In the genomic region with DNA sequence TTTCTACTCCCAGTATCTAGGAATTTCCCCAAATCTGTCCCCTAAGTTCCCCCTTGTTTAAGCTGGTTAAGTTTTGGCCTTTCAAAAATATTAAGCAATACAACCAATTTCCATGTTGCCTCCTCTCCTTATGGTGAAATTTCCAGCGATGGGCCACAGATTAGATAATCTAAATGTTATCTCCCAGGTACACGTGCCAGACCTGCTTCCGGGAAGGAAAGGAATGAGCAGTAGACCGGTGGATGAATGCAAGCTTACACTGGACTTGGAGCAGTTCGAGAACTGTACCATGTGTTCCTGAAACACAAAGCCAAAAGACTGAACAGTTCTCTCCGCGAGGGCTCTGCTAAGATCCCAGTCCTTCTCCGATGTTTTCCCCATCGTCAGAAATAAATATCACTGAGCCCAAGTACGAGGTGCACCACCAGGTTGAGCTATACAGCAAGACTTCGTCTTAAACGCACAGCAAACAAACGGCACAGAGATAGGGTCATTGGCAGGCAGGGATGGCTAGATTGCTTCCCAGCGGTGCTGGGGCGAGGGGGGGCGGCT, we compare ENCODE assay signal across 25 mouse cellular contexts. TPM values are rescaled to one million over a fixed set of nuclear protein-coding genes. Genes with fewer than 3 reads are reported as not detected.
A peak's percentile ranks its signal among the peaks of the same experiment; 100 is the strongest.
DNase-seq lines count a peak whose midpoint lies in the region; ATAC-seq and TF ChIP-seq lines count a peak whose summit lies in the region.
"Had no signal": no experiment of that assay in that cellular context is flagged by ENCODE, and none has a peak within 500 bp of the region (broad histone marks: within the 10 kb centered on the region; RNA-seq: fewer than 3 reads in every experiment).

No protein-coding gene starts in this region.

- DNase-seq in gastrocnemius, adult 2 months, result peak; percentile 33
- no peak for DNase-seq in gastrocnemius, postnatal 10 days
- no peak for DNase-seq in hindbrain, embryonic 11.5 days (ENCODE audit: low spot score)
- no peak for DNase-seq in hindbrain, embryonic 10.5 days (ENCODE audit: low spot score)
- DNase-seq in lung, embryonic 14.5 days, result no peak
- no peak for DNase-seq in lung, postnatal 4 days
- DNase-seq: adrenal gland, postnatal 25 days; cerebellum, adult 11-12 months; cerebellum, postnatal 10 days; heart, postnatal 14 days; kidney, adult 2 months; kidney, postnatal 10 days; layer of hippocampus, adult 9-11 months; retina, postnatal 1 day; right cerebral cortex, postnatal 14 days; thymus, postnatal 4 days had no signal

- H3K4me1 ChIP-seq in hindbrain, embryonic 11.5 days (replicated peaks; ENCODE audit: control insufficient read depth, insufficient read depth, low read length), result 0 out of 2 replicates have a peak, but pooled peaks cover 2% of the 10 kb centered on the region
- H3K4me1 ChIP-seq in hindbrain, embryonic 10.5 days (replicated peaks), result peaks cover 40% of the 10 kb centered on the region
- peaks cover 16% of the 10 kb centered on the region for H3K4me1 ChIP-seq in lung, embryonic 14.5 days (ENCODE audit: insufficient read depth)
- peaks cover 38% of the 10 kb centered on the region for H3K4me1 ChIP-seq in liver, embryonic 16.5 days (ENCODE audit: control insufficient read depth, low read depth, low read length)
- peaks cover 39% of the 10 kb centered on the region for H3K4me1 ChIP-seq in kidney, embryonic 15.5 days

- no peaks in the 10 kb centered on the region for H3K27me3 ChIP-seq in hindbrain, embryonic 11.5 days (ENCODE audit: control insufficient read depth, insufficient read depth, low read length)
- H3K27me3 ChIP-seq in hindbrain, embryonic 10.5 days (ENCODE audit: insufficient read depth, poor library complexity, severe bottlenecking), result peaks cover 27% of the 10 kb centered on the region
- H3K27me3 ChIP-seq in lung, embryonic 14.5 days (ENCODE audit: insufficient read depth, low read length), result no peaks in the 10 kb centered on the region
- H3K27me3 ChIP-seq in liver, embryonic 16.5 days (ENCODE audit: control insufficient read depth, insufficient read depth, low read depth, low read length), result peaks cover 9% of the 10 kb centered on the region
- no peaks in the 10 kb centered on the region for H3K27me3 ChIP-seq in kidney, embryonic 15.5 days
- H3K27me3 ChIP-seq: heart, embryonic 12.5 days; neural tube, embryonic 15.5 days had no signal

- no peak for ATAC-seq in hindbrain, embryonic 11.5 days (ENCODE audit: low FRiP score)
- ATAC-seq in lung, embryonic 14.5 days (ENCODE audit: insufficient read depth), result no peak
- no peak for ATAC-seq in liver, embryonic 16.5 days (ENCODE audit: low read depth)
- no peak for ATAC-seq in kidney, embryonic 15.5 days (replicated peaks; ENCODE audit: low FRiP score)
- ATAC-seq: forebrain, embryonic 14.5 days; lung, postnatal 0 days had no signal

- no peak overlapping the region for H3K4me3 ChIP-seq in gastrocnemius, adult 2 months
- H3K4me3 ChIP-seq in hindbrain, embryonic 11.5 days (ENCODE audit: low read depth, low read length), result no peak overlapping the region
- H3K4me3 ChIP-seq in hindbrain, embryonic 10.5 days, result no peak overlapping the region
- no peak overlapping the region for H3K4me3 ChIP-seq in lung, embryonic 14.5 days (ENCODE audit: low read depth, low read length)
- no peak overlapping the region for H3K4me3 ChIP-seq in liver, embryonic 16.5 days (ENCODE audit: low read depth, low read length)
- H3K4me3 ChIP-seq in kidney, embryonic 15.5 days (replicated peaks), result no peak overlapping the region

- no peak for TF ChIP-seq CTCF in gastrocnemius, adult 2 months (IDR thresholded peaks at IDR 0.05)
- no peak for TF ChIP-seq CTCF in lung, embryonic 14.5 days (IDR thresholded peaks at IDR 0.05; ENCODE audit: low read depth)

- 84% methylated on average over 16 of the region's 16 CpGs for WGBS in hindbrain, embryonic 11.5 days
- WGBS in hindbrain, embryonic 10.5 days, result 77% methylated on average over 16 of the region's 16 CpGs
- 64% methylated on average over 16 of the region's 16 CpGs for WGBS in lung, embryonic 14.5 days
- WGBS in liver, embryonic 16.5 days (ENCODE audit: insufficient replicate concordance), result 68% methylated on average over 16 of the region's 16 CpGs
- WGBS in kidney, embryonic 15.5 days, result 75% methylated on average over 16 of the region's 16 CpGs

- H3K27ac ChIP-seq in gastrocnemius, adult 2 months, result no peak overlapping the region; the same call in 1 of the 2 replicates
- no peak overlapping the region for H3K27ac ChIP-seq in hindbrain, embryonic 11.5 days (ENCODE audit: low read depth, low read length)
- no peak overlapping the region for H3K27ac ChIP-seq in hindbrain, embryonic 10.5 days
- H3K27ac ChIP-seq in lung, embryonic 14.5 days (ENCODE audit: low read depth), result no peak overlapping the region
- H3K27ac ChIP-seq in liver, embryonic 16.5 days (ENCODE audit: low read length), result no peak overlapping the region
- H3K27ac ChIP-seq in kidney, embryonic 15.5 days, result no peak overlapping the region
- H3K27ac ChIP-seq: hindbrain, embryonic 13.5 days; macrophage had no signal

- no peaks in the 10 kb centered on the region for H3K36me3 ChIP-seq in hindbrain, embryonic 11.5 days (ENCODE audit: control insufficient read depth, insufficient read depth, low read length)
- H3K36me3 ChIP-seq in hindbrain, embryonic 10.5 days, result no peaks in the 10 kb centered on the region
- no peaks in the 10 kb centered on the region for H3K36me3 ChIP-seq in lung, embryonic 14.5 days (ENCODE audit: insufficient read depth)
- H3K36me3 ChIP-seq in liver, embryonic 16.5 days (ENCODE audit: control insufficient read depth, insufficient read depth), result peaks cover 4% of the 10 kb centered on the region
- H3K36me3 ChIP-seq in kidney, embryonic 15.5 days, result no peaks in the 10 kb centered on the region
- H3K36me3 ChIP-seq: heart, embryonic 12.5 days; hindbrain, embryonic 13.5 days; midbrain, embryonic 13.5 days; neural tube, embryonic 15.5 days had no signal

- 0 out of 2 replicates have a peak overlapping the region, but pooled peaks have one; percentile 85 for H3K4me2 ChIP-seq in hindbrain, embryonic 11.5 days (replicated peaks; ENCODE audit: low read depth, low read length)
- peak overlapping the region; percentile 99 for H3K4me2 ChIP-seq in lung, embryonic 14.5 days
- H3K4me2 ChIP-seq in liver, embryonic 16.5 days (ENCODE audit: low read depth, low read length), result peak overlapping the region; percentile 81
- no peak overlapping the region for H3K4me2 ChIP-seq in kidney, embryonic 15.5 days

- intact Hi-C loops in gastrocnemius, adult 2 months (cut with DNase I), result no loop called here

- H3K9ac ChIP-seq in hindbrain, embryonic 11.5 days (ENCODE audit: low read depth, low read length), result no peak overlapping the region
- H3K9ac ChIP-seq in lung, embryonic 14.5 days, result no peak overlapping the region
- no peak overlapping the region; the same call in 1 of the 2 replicates for H3K9ac ChIP-seq in liver, embryonic 16.5 days (ENCODE audit: low read depth, low read length)
- no peak overlapping the region for H3K9ac ChIP-seq in kidney, embryonic 15.5 days

- H3K9me3 ChIP-seq in hindbrain, embryonic 11.5 days (ENCODE audit: control insufficient read depth, low read length), result no peaks in the 10 kb centered on the region
- no peaks in the 10 kb centered on the region for H3K9me3 ChIP-seq in hindbrain, embryonic 10.5 days
- H3K9me3 ChIP-seq in lung, embryonic 14.5 days (ENCODE audit: low read depth, low read length), result no peaks in the 10 kb centered on the region
- H3K9me3 ChIP-seq in liver, embryonic 16.5 days (replicated peaks; ENCODE audit: control insufficient read depth, low read length), result no peaks in the 10 kb centered on the region
- no peaks in the 10 kb centered on the region for H3K9me3 ChIP-seq in kidney, embryonic 15.5 days (replicated peaks)
- H3K9me3 ChIP-seq: hindbrain, embryonic 13.5 days; midbrain, embryonic 13.5 days; neural tube, embryonic 15.5 days had no signal

RNA-seq across cellular contexts. Expression of a gene that starts 1.2 kb away (rescaled TPM):
- 10 to 100 TPM in 1 of 2 experiments, 1 to 10 TPM in 1; 8.3 to 18.5 TPM for total RNA-seq in gastrocnemius, adult 2 months (2021)
- 1 to 10 TPM; 9.5 to 9.6 TPM for total RNA-seq in gastrocnemius, postnatal 10 days (2021)
- polyA plus RNA-seq in hindbrain, embryonic 11.5 days (2014; fragmentation: Nextera tagmentation; extraction: Ambion mirVana), result 6.0 and 7.8 TPM in 2 replicates
- 8.0 and 8.1 TPM in 2 replicates for polyA plus RNA-seq in hindbrain, embryonic 10.5 days (2016; fragmentation: Nextera tagmentation; extraction: Ambion mirVana)
- polyA plus RNA-seq in lung, embryonic 14.5 days (2014; fragmentation: Nextera tagmentation; extraction: Ambion mirVana), result 3.8 and 3.9 TPM in 2 replicates
- 7.7 and 8.0 TPM in 2 replicates for polyA plus RNA-seq in liver, embryonic 16.5 days (2015; fragmentation: Nextera tagmentation; extraction: Ambion mirVana)
- 13.1 and 14.8 TPM in 2 replicates for polyA plus RNA-seq in kidney, embryonic 15.5 days (2015; fragmentation: Nextera tagmentation; extraction: Ambion mirVana)
